Mouse (Mus musculus) liver, embryonic 11.5 days (tissue): Measurements from ENCODE around the gene 2700097O09Rik. TPM values are rescaled to one million over a fixed set of nuclear protein-coding genes. Genes with fewer than 3 reads are reported as not detected.
"Not testable (repeated sequence)": the region's sequence is repeated elsewhere in the genome, so short reads cannot be mapped to it uniquely, and the experiment has no call there.

ENCODE experiments used
- ATAC-seq: fragments of 200-750 bp; cut with Nextera tagmentation; replicated peaks from 2 replicates; pipeline ENCODE4 v1.8.0; 2017; ENCODE audit warnings: moderate number of reproducible peaks, mild to moderate bottlenecking, moderate TSS enrichment, moderate library complexity; ENCODE audit not compliant: low FRiP score
- DNase-seq: peaks from one replicate; pipeline ENCODE4 v3.0.0-alpha.2; 2017; ENCODE audit warnings: low spot score
- H3K27ac ChIP-seq: fragments of 300-500 bp; sonication (generic); 2 replicates; pipeline ENCODE4 v1.5.1; 2014; ENCODE audit warnings: mild to moderate bottlenecking, low read depth, low read length, control low read depth
- H3K27me3 ChIP-seq: fragments of 300-500 bp; sonication (generic); replicated peaks from 2 replicates; pipeline ENCODE4 v1.6.1; 2014; ENCODE audit warnings: low read length, mixed read lengths; ENCODE audit not compliant: control insufficient read depth, insufficient read depth
- H3K36me3 ChIP-seq: fragments of 300-500 bp; sonication (generic); 2 replicates; pipeline ENCODE4 v1.6.1; 2014; ENCODE audit warnings: mild to moderate bottlenecking, low read length, moderate library complexity, mixed read lengths; ENCODE audit not compliant: control insufficient read depth, insufficient read depth
- H3K4me1 ChIP-seq: fragments of 300-500 bp; sonication (generic); replicated peaks from 2 replicates; pipeline ENCODE4 v1.6.1; 2014; ENCODE audit warnings: low read length, mixed read lengths; ENCODE audit not compliant: control insufficient read depth, insufficient read depth
- H3K4me2 ChIP-seq: fragments of 300-500 bp; sonication (generic); 2 replicates; pipeline ENCODE4 v1.6.1; 2014; ENCODE audit warnings: mild to moderate bottlenecking, control low read depth, moderate library complexity
- H3K4me3 ChIP-seq: fragments of 300-500 bp; sonication (generic); 2 replicates; pipeline ENCODE4 v1.5.1; 2014; ENCODE audit warnings: low read depth, low read length, control low read depth
- H3K9ac ChIP-seq: fragments of 300-500 bp; sonication (generic); 2 replicates; pipeline ENCODE4 v1.6.1; 2014; ENCODE audit warnings: low read depth, low read length, control low read depth
- H3K9me3 ChIP-seq: fragments of 300-500 bp; sonication (generic); 2 replicates; pipeline ENCODE4 v1.6.1; 2016; ENCODE audit warnings: low read length, inconsistent platforms, mixed read lengths; ENCODE audit not compliant: control insufficient read depth
- WGBS: fragments of 180-500 bp; shearing (Covaris S2); extraction: QIAGEN DNeasy Blood & Tissue Kit; methylation state at CpG from one replicate; pipeline ENCODE4 v1.1.7; 2014; 5-methylcytosine and 5-hydroxymethylcytosine counted together
- polyA plus RNA-seq: library from polyadenylated mRNA; unstranded; fragments of >200 nt; fragmentation: Nextera tagmentation; extraction: Ambion mirVana; gene quantifications from 2 replicates; pipeline ENCODE4 v1.2.1, GENCODE M21; 2014

2700097O09Rik gene
- 46.1 and 48.4 TPM in 2 replicates for polyA plus RNA-seq

DNA sequence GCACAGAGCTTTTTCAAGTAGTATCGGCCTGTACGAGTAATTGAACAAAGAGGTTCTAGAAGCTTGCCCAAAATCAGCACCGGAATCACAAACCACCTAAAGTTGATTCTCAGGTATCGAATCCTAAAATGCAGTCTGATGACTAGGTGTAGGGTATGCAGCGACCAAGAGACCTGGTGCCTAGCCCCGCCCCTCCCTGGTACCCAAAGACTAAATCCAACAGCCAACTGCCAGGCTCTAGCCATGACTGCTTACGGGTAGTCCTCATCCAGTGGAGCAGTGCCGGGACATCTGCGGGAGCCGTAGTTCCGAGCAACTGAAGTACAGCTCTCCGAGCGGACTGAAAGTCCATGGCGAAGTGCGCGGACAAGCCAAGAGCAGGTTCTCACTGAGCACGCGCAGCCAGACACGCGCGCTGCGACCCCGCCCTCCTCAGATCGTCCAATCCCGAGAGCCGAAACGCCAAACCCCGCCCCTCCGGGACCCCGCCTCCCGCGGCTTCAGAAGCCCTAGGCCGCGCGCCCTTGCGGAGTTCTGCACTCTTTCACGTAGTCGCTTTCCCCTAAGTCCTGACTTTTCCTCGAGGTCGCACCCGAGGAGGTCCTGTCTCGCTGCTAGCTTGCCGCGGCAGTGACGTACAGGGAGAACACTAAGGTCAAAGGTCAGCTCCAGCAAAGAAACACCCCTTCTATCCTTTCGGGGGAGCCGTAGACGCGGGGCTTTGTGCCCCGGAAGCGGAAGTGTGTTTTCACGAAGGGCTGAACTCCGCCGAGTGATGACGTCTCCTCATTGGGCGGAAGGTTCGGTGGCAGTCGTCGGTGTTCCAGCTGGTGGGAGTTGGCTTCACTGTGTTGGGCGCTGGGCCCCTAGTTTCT, at the start of gene 2700097O09Rik, which contains the start of gene Srp54a:
Gene 2700097O09Rik, minus strand, starts transcription at position 385 of the 875 bp plus-strand sequence.
Gene Srp54a, plus strand, starts transcription at position 537 of the 875 bp plus-strand sequence.
- under 1% methylated on average over 60 of the region's 60 CpGs for WGBS
- not testable (repeated sequence) for H3K9me3 ChIP-seq, H3K4me1 ChIP-seq, H3K27me3 ChIP-seq, H3K36me3 ChIP-seq
- ATAC-seq (peak; percentile 97), DNase-seq (peak; percentile 97)
- Histone ChIP-seq H3K4me3 (peak within 1 kb of the TSS; percentile 74), H3K4me2 (peak within 1 kb of the TSS; percentile 71), H3K27ac (peak within 1 kb of the TSS; percentile 75), H3K9ac (peak within 1 kb of the TSS; percentile 79)

DNA sequence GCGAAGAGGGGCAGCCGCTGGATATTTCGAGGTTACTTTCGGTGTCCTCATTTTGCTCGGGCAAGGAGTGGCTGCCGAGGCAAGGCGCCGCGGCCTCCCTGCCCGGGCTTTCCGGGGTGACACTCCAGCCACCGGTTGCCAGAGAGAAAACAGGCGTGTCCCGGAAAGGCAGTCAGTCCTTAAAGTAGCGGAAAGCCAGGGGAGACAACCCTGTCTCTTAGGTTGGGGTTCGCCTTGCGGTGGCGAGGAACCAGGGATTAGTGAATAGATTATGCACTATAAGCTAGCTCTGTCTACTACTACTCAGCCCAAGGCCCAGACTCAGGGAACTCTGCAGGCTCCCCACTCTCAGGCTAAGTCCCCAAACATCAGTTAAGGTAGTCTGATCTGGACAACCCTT, 44.8 kb upstream of the 2700097O09Rik start:
- not testable (repeated sequence) for H3K9me3 ChIP-seq, H3K27ac ChIP-seq, H3K36me3 ChIP-seq, H3K4me1 ChIP-seq, DNase-seq, H3K4me3 ChIP-seq, H3K27me3 ChIP-seq, H3K9ac ChIP-seq, H3K4me2 ChIP-seq
- no CpG with 5 or more reads among the region's 18 CpGs for WGBS
- ATAC-seq: peak; percentile 74

DNA sequence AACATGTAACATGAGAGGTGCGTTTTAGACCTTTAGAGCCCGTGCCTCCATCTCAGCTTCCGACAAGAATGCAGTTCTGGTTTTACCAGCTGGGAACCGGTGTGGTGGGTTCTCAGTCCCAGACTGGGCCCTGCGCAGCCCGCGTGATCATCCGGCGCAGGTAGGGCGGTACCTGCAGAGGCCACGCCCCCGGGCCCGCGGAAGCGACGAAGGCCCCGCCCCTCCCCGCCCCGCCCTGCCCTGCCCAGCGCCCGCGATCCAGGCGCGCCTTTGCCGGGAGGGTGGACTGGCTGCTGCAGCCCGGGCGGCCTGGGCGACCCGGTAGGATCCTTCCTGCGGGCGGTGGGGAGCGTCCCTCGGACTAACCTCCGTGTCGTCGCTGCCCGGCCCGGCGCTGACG, 44.3 kb upstream of the 2700097O09Rik start, which contains the start of gene Fam177a:
Gene Fam177a, plus strand, starts transcription at position 228 of the 400 bp plus-strand sequence.
- not testable (repeated sequence) for H3K27me3 ChIP-seq, DNase-seq, H3K27ac ChIP-seq, H3K4me1 ChIP-seq, H3K4me2 ChIP-seq, H3K4me3 ChIP-seq, H3K36me3 ChIP-seq, H3K9ac ChIP-seq, H3K9me3 ChIP-seq
- ATAC-seq: peak; percentile 97
- no CpG with 5 or more reads among the region's 40 CpGs for WGBS

GRCm38 (mm10) chr12:55112616-55113015, 32.7 kb upstream of the 2700097O09Rik start:
- not testable (repeated sequence) for H3K27me3 ChIP-seq, DNase-seq, H3K4me3 ChIP-seq, H3K27ac ChIP-seq, H3K36me3 ChIP-seq, H3K9ac ChIP-seq, H3K9me3 ChIP-seq, ATAC-seq, H3K4me1 ChIP-seq, H3K4me2 ChIP-seq
- no CpG with 5 or more reads among the region's 7 CpGs for WGBS

- ATAC-seq: not testable (repeated sequence)
These were observed 12.2 kb upstream of the 2700097O09Rik start for GRCm38 (mm10) chr12:55092127-55092526.

GRCm38 (mm10) chr12:55080601-55080942, 662 bp upstream of the 2700097O09Rik start:
- H3K9me3 ChIP-seq, DNase-seq, H3K36me3 ChIP-seq, H3K27me3 ChIP-seq, H3K4me1 ChIP-seq: not testable (repeated sequence)
- under 1% methylated on average over 25 of the region's 25 CpGs for WGBS
- peak; percentile 44; the same call in 1 of the 2 replicates for ATAC-seq
- H3K9ac ChIP-seq: peak overlapping the region; percentile 79
- peak overlapping the region; percentile 74 for H3K4me3 ChIP-seq
- H3K27ac ChIP-seq: peak overlapping the region; percentile 75
- peak overlapping the region; percentile 49 for H3K4me2 ChIP-seq

More at GRCm38 (mm10) chr12:55092127-55092526, 12.2 kb upstream of the 2700097O09Rik start:
- H3K4me1 ChIP-seq, H3K4me3 ChIP-seq, H3K27ac ChIP-seq, H3K36me3 ChIP-seq, H3K27me3 ChIP-seq, H3K4me2 ChIP-seq, H3K9ac ChIP-seq, DNase-seq, H3K9me3 ChIP-seq: not testable (repeated sequence)
- 88% methylated on average over 1 of the region's 7 CpGs for WGBS

GRCm38 (mm10) chr12:55078706-55079105, 1.2 kb downstream of the 2700097O09Rik start:
- not testable (repeated sequence) for H3K27ac ChIP-seq, H3K36me3 ChIP-seq, H3K4me1 ChIP-seq, H3K9ac ChIP-seq, H3K9me3 ChIP-seq, H3K4me3 ChIP-seq, H3K27me3 ChIP-seq, ATAC-seq, DNase-seq
- WGBS: 44% methylated on average over 2 of the region's 2 CpGs
- H3K4me2 ChIP-seq: peak overlapping the region; percentile 71

DNA sequence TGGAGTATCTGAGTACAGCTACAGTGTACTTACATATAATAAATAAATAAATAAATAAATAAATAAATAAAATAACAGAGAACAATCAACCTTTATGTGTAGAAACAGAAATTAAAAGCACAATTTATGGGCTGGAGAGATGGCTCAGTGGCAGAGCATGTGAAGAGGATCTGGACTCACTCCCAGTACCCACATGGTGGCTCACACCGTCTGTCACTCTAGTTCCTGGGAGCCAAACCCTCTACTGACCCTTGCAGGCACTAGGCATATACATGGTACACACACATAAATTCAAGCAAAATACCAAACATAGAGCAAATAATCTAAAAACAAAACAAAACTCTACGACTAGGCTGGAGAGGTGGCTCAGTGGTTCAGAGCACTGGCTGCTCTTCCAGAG, 4.6 kb downstream of the 2700097O09Rik start:
- H3K9ac ChIP-seq: no peak overlapping the region
- ATAC-seq (no peak), DNase-seq (no peak)
- H3K4me2 ChIP-seq: no peak overlapping the region
- H3K9me3 ChIP-seq: no peaks in the 10 kb centered on the region
- no peaks in the 10 kb centered on the region for H3K36me3 ChIP-seq
- H3K4me3 ChIP-seq: no peak overlapping the region
- WGBS: 92% methylated on average over 2 of the region's 2 CpGs
- peaks cover 15% of the 10 kb centered on the region for H3K4me1 ChIP-seq
- H3K27me3 ChIP-seq: no peaks in the 10 kb centered on the region
- H3K27ac ChIP-seq: no peak overlapping the region
